ENCODE assay signal across 7 mouse cellular contexts in genomic region chr16:38091041-38091440, GRCm38 (mm10). TPM values are rescaled to one million over a fixed set of nuclear protein-coding genes. Genes with fewer than 3 reads are reported as not detected.
DNase-seq lines count a peak whose midpoint lies in the region; ATAC-seq and TF ChIP-seq lines count a peak whose summit lies in the region.

No protein-coding gene starts in this region.

- WGBS in lung, embryonic 16.5 days = under 1% methylated on average over 5 of the region's 5 CpGs
- WGBS in embryonic facial prominence, embryonic 15.5 days = 0% methylated on average over 5 of the region's 5 CpGs
- under 1% methylated on average over 5 of the region's 5 CpGs for WGBS in limb, embryonic 12.5 days
- under 1% methylated on average over 5 of the region's 5 CpGs for WGBS in small intestine, adult 2 months

- intact Hi-C loops in left cerebral cortex, postnatal 4 days (cut with DNase I) = loop anchor here (5.0 kb wide), 2 partner anchors 106 to 114 kb away; no protein-coding TSS in a partner anchor

- peak overlapping the region; percentile 82 for H3K4me2 ChIP-seq in lung, embryonic 16.5 days (ENCODE audit: low read depth, low read length)
- peak overlapping the region; percentile 52 for H3K4me2 ChIP-seq in embryonic facial prominence, embryonic 15.5 days (replicated peaks)
- peak overlapping the region; percentile 83 for H3K4me2 ChIP-seq in limb, embryonic 12.5 days

- TF ChIP-seq CTCF in small intestine, adult 2 months (IDR thresholded peaks at IDR 0.05; ENCODE audit: extremely low read depth, insufficient read length, insufficient replicate concordance, low read depth, low read length) = no peak

- peak overlapping the region; percentile 79 for H3K9ac ChIP-seq in lung, embryonic 16.5 days (ENCODE audit: low read length)
- H3K9ac ChIP-seq in embryonic facial prominence, embryonic 15.5 days = peak overlapping the region; percentile 99
- peak overlapping the region; percentile 97 for H3K9ac ChIP-seq in limb, embryonic 12.5 days (replicated peaks)

- no peak overlapping the region for H3K27ac ChIP-seq in lung, embryonic 16.5 days (ENCODE audit: low read length)
- H3K27ac ChIP-seq in embryonic facial prominence, embryonic 15.5 days (replicated peaks) = peak overlapping the region; percentile 100
- no peak overlapping the region for H3K27ac ChIP-seq in limb, embryonic 12.5 days
- H3K27ac ChIP-seq in small intestine, adult 2 months (ENCODE audit: insufficient read depth, low read depth, low read length) = no peak overlapping the region

- H3K4me1 ChIP-seq in lung, embryonic 16.5 days (replicated peaks; ENCODE audit: control insufficient read depth, insufficient read depth, low read length) = peaks cover 32% of the 10 kb centered on the region
- H3K4me1 ChIP-seq in embryonic facial prominence, embryonic 15.5 days = peaks cover 39% of the 10 kb centered on the region
- H3K4me1 ChIP-seq in limb, embryonic 12.5 days (replicated peaks) = peaks cover 35% of the 10 kb centered on the region
- peaks cover 9% of the 10 kb centered on the region for H3K4me1 ChIP-seq in small intestine, adult 2 months (ENCODE audit: control insufficient read depth, insufficient read depth, insufficient read length, low read length)

- peak overlapping the region; percentile 96 for H3K4me3 ChIP-seq in lung, embryonic 16.5 days (ENCODE audit: low read length)
- H3K4me3 ChIP-seq in embryonic facial prominence, embryonic 15.5 days (replicated peaks) = peak overlapping the region; percentile 97
- peak overlapping the region; percentile 89 for H3K4me3 ChIP-seq in limb, embryonic 12.5 days (replicated peaks)
- peak overlapping the region; percentile 60; the same call in 1 of the 2 replicates for H3K4me3 ChIP-seq in small intestine, adult 2 months (ENCODE audit: low read depth, low read length)

- no peak for TF ChIP-seq POLR2A in small intestine, adult 2 months (IDR thresholded peaks at IDR 0.05; ENCODE audit: low read depth, low read length)

- H3K9me3 ChIP-seq in lung, embryonic 16.5 days (ENCODE audit: control insufficient read depth, low read length) = no peaks in the 10 kb centered on the region
- no peaks in the 10 kb centered on the region for H3K9me3 ChIP-seq in embryonic facial prominence, embryonic 15.5 days (replicated peaks)
- no peaks in the 10 kb centered on the region for H3K9me3 ChIP-seq in limb, embryonic 12.5 days

- no peaks in the 10 kb centered on the region for H3K36me3 ChIP-seq in lung, embryonic 16.5 days (ENCODE audit: control insufficient read depth, insufficient read depth, low read length)
- no peaks in the 10 kb centered on the region for H3K36me3 ChIP-seq in embryonic facial prominence, embryonic 15.5 days
- H3K36me3 ChIP-seq in limb, embryonic 12.5 days = no peaks in the 10 kb centered on the region
- H3K36me3 ChIP-seq in small intestine, adult 2 months (ENCODE audit: control insufficient read depth, insufficient read depth, low read length) = no peaks in the 10 kb centered on the region

- no peak for ATAC-seq in lung, embryonic 16.5 days (ENCODE audit: low read depth)
- no peak for ATAC-seq in embryonic facial prominence, embryonic 15.5 days (ENCODE audit: insufficient number of reproducible peaks, low FRiP score, low TSS enrichment, low read depth)
- no peak for ATAC-seq in limb, embryonic 12.5 days (ENCODE audit: insufficient number of reproducible peaks, insufficient read depth, low FRiP score, low TSS enrichment, low read depth)

- no peaks in the 10 kb centered on the region for H3K27me3 ChIP-seq in lung, embryonic 16.5 days (ENCODE audit: control insufficient read depth, insufficient read depth, low read depth, low read length)
- H3K27me3 ChIP-seq in embryonic facial prominence, embryonic 15.5 days = no peaks in the 10 kb centered on the region
- H3K27me3 ChIP-seq in limb, embryonic 12.5 days = no peaks in the 10 kb centered on the region
- H3K27me3 ChIP-seq in small intestine, adult 2 months (ENCODE audit: control insufficient read depth, insufficient read depth, low read length) = no peaks in the 10 kb centered on the region

- no peak for DNase-seq in lung, postnatal 10 days
- DNase-seq in right cerebral cortex, postnatal 25 days = no peak
- DNase-seq in left cerebral cortex, postnatal 4 days = no peak

RNA-seq across cellular contexts. Expression of gene Gsk3b, which starts 2.2 kb away (rescaled TPM):
- 44.5 and 47.3 TPM in 2 replicates for polyA plus RNA-seq in lung, embryonic 16.5 days (2015; fragmentation: Nextera tagmentation; extraction: Ambion mirVana)
- 56.8 and 59.9 TPM in 2 replicates for polyA plus RNA-seq in embryonic facial prominence, embryonic 15.5 days (2015; fragmentation: Nextera tagmentation; extraction: Ambion mirVana)
- 65.6 and 68.6 TPM in 2 replicates for polyA plus RNA-seq in limb, embryonic 12.5 days (2016; fragmentation: Nextera tagmentation; extraction: Ambion mirVana)
- polyA plus RNA-seq in small intestine, adult 2 months (2012; rRNA removed) = 7.0 and 18.7 TPM in 2 replicates
- total RNA-seq in left cerebral cortex, postnatal 4 days (2021) = 100 to 1,000 TPM; 267 to 269 TPM
